Mouse (Mus musculus) midbrain, embryonic 12.5 days (tissue): Measurements from ENCODE around the gene Ring1. TPM values are rescaled to one million over a fixed set of nuclear protein-coding genes. Genes with fewer than 3 reads are reported as not detected.

Source experiments
- ATAC-seq: fragments of 200-750 bp; cut with Nextera tagmentation; 2 replicates; pipeline ENCODE4 v1.8.0; 2017; ENCODE audit warnings: low read depth, moderate TSS enrichment, moderate library complexity; ENCODE audit not compliant: low FRiP score
- H3K27ac ChIP-seq: fragments of 300-500 bp; sonication (generic); replicated peaks from 2 replicates; pipeline ENCODE4 v1.5.1; 2016; ENCODE audit warnings: mild to moderate bottlenecking
- H3K27me3 ChIP-seq: fragments of 300-500 bp; sonication (generic); 2 replicates; pipeline ENCODE4 v1.6.1; 2016; ENCODE audit warnings: mild to moderate bottlenecking
- H3K36me3 ChIP-seq: fragments of 300-500 bp; sonication (generic); 2 replicates; pipeline ENCODE4 v1.6.1; 2016
- H3K4me1 ChIP-seq: fragments of 300-500 bp; sonication (generic); 2 replicates; pipeline ENCODE4 v1.6.1; 2016
- H3K4me2 ChIP-seq: fragments of 300-500 bp; sonication (generic); replicated peaks from 2 replicates; pipeline ENCODE4 v1.6.1; 2016; ENCODE audit warnings: mild to moderate bottlenecking, moderate library complexity
- H3K4me3 ChIP-seq: fragments of 300-500 bp; sonication (generic); 2 replicates; pipeline ENCODE4 v1.5.1; 2016; ENCODE audit warnings: mild to moderate bottlenecking
- H3K9ac ChIP-seq: fragments of 300-500 bp; sonication (generic); replicated peaks from 2 replicates; pipeline ENCODE4 v1.6.1; 2016; ENCODE audit warnings: mild to moderate bottlenecking, moderate library complexity
- H3K9me3 ChIP-seq: fragments of 300-500 bp; sonication (generic); 2 replicates; pipeline ENCODE4 v1.6.1; 2016; ENCODE audit warnings: mild to moderate bottlenecking
- WGBS: fragments of 180-500 bp; shearing (Covaris S2); methylation state at CpG from one replicate; pipeline ENCODE4 v1.1.7; 2016; 5-methylcytosine and 5-hydroxymethylcytosine counted together
- microRNA counts: library from miRNA; unstranded; fragments of <30 nt; microRNA quantifications from one replicate; lab custom pipeline; 2017
- microRNA-seq: library from miRNA; unstranded; fragments of <30 nt; microRNA quantifications from one replicate; pipeline ENCODE4, GENCODE M21; 2017
- polyA plus RNA-seq: library from polyadenylated mRNA; unstranded; fragments of >200 nt; fragmentation: Nextera tagmentation; extraction: Ambion mirVana; gene quantifications from 2 replicates; pipeline ENCODE4 v1.2.1, GENCODE M21; 2016

The Ring1 gene
- polyA plus RNA-seq, 1 experiment from 2014 or later = 27.0 TPM

DNA sequence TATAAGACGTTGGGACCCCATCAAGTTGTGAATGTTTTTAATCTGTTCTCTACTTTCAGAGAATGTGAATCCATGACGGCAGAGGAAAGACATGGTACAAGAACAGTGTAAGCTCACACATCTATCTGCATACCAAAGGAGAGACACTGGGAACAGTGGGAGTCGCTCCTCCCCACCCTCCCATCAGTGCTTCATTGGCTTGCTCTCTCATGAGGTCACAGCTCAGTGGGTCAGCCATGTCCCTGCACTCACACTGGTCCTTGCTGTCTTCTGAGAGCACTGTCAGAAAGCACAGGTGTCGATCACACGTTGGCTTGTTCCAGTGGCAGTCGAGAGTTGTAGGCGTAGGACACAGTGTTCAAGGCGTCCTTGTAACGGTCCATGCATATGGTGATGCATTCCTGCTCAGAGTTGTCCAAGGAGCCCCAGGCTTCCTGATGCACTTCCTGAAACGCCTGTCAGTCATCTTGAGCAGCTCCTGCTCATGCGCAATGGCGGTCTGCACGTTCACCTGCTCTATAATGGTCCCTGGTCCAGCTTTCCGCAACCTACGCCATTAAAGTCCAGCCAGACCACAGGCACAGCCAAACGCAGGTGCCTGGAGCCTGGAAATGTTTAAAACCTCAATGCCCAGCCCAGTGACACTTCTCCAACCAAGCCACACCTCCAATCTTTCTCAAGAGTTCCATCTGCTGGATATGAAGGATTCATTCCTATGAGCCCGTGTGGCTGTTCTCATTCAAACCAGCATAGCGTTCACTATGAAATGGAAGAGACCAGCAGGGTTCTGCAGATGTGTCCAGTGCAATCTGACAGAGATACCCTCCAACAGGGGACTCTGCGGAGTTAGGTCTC, 44.1 kb downstream of the Ring1 start:
- WGBS = 83% methylated on average over 19 of the region's 19 CpGs
- no peak overlapping the region for H3K27ac ChIP-seq
- H3K4me3 ChIP-seq = 0 out of 2 replicates have a peak overlapping the region, but pooled peaks have one; percentile 9
- no peak overlapping the region for H3K4me2 ChIP-seq
- no peaks in the 10 kb centered on the region for H3K36me3 ChIP-seq
- peaks cover 47% of the 10 kb centered on the region for H3K27me3 ChIP-seq
- no peaks in the 10 kb centered on the region for H3K9me3 ChIP-seq
- H3K9ac ChIP-seq = no peak overlapping the region
- peaks cover 15% of the 10 kb centered on the region for H3K4me1 ChIP-seq
- peak; percentile 17; the same call in 1 of the 2 replicates for ATAC-seq

DNA sequence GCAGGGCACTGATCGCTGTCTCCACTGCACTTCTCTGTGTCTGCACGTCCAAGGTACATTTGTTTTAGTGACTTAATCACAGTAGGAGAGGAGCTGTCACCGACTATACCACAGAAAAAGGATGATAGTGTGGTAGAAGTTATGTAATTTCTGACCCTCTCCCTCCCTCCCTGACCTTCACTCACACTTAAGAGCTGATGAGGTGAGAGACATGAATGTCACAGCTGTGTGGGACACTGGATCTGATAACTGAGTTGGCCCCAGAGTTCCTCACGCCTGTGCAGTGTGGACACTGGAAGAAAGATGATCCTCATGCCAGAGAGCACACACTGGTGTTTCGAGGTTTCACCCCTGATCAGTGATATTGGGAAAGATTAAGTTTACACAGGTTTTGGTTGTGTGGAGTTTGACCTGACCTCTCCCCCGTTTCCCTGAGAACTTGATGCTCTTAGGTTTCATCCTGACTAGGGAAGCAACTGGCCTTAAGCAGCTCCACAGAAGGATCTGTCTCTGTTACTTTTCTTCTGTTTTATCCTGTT, 44.9 kb downstream of the Ring1 start:
- no peak for ATAC-seq
- no peaks in the 10 kb centered on the region for H3K36me3 ChIP-seq
- no peak overlapping the region for H3K4me3 ChIP-seq
- H3K4me1 ChIP-seq = peaks cover 15% of the 10 kb centered on the region
- no peak overlapping the region for H3K4me2 ChIP-seq
- 77% methylated on average over 6 of the region's 6 CpGs for WGBS
- no peak overlapping the region for H3K9ac ChIP-seq
- H3K27ac ChIP-seq = no peak overlapping the region
- no peaks in the 10 kb centered on the region for H3K9me3 ChIP-seq
- peaks cover 56% of the 10 kb centered on the region for H3K27me3 ChIP-seq

DNA sequence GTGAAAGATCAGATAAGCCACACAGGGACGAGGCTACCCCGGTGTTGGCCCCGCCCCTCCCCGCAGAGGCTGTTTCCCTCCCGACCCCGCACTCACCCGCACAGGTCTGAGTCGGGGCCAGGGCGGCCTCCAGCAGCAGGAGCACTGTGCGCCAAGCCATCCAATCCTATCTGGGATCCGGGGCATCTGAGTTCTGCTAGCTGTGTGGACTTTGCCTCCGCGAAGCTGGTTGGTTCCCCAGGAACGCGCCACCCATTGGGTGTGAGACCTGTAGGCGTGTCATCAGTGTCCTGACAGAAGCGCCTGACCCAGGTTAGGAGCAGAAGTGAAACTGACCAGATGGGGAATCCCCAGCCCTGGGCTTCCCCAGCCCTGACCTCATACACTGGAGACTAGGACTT, 45.8 kb downstream of the Ring1 start:
- Histone ChIP-seq H3K4me3 (peak overlapping the region; percentile 33), H3K27ac (no peak overlapping the region), H3K36me3 (no peaks in the 10 kb centered on the region), H3K4me1 (peaks cover 15% of the 10 kb centered on the region), H3K9me3 (no peaks in the 10 kb centered on the region), H3K4me2 (peak overlapping the region; percentile 52), H3K9ac (peak overlapping the region; percentile 8), H3K27me3 (peaks cover 56% of the 10 kb centered on the region)
- ATAC-seq = no peak
- WGBS = 0% methylated on average over 17 of the region's 17 CpGs

DNA sequence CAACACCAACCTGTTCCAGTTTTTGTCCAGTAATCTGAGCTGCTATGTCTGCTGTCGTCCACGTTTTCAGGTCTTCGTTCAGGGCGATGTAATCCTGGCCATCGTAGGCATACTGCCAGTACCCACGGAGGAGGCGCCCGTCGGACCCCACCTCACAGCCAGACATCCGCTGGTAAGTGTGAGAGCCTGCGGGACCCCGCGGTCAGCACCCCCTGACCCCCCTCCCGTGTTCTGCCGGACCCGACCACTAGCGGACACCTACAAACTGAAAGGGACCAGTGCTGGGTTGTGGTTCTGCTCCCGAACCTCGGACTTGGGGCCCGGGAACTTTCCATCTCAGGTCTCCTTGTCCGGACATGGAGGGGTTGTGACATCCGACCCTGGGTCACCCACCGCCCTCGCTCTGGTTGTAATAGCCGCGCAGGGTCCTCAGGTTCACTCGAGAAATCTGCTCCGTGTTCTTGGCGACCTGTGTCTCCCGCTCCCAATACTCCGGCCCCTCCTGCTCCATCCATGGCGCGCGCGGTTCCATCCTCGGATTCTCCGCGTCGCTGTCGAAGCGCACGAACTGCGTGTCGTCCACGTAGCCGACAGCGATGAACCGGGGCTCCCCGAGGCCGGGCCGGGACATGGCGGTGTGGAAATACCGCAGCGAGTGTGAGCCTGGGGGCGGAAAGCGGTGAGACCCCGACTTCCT, 46.5 kb downstream of the Ring1 start:
- peak overlapping the region; percentile 8 for H3K9ac ChIP-seq
- H3K27me3 ChIP-seq = peaks cover 56% of the 10 kb centered on the region
- peak overlapping the region; percentile 33 for H3K4me3 ChIP-seq
- 3% methylated on average over 57 of the region's 57 CpGs for WGBS
- H3K4me1 ChIP-seq = peaks cover 15% of the 10 kb centered on the region
- H3K27ac ChIP-seq = no peak overlapping the region
- peak overlapping the region; percentile 52 for H3K4me2 ChIP-seq
- H3K9me3 ChIP-seq = no peaks in the 10 kb centered on the region
- no peaks in the 10 kb centered on the region for H3K36me3 ChIP-seq
- ATAC-seq = no peak

DNA sequence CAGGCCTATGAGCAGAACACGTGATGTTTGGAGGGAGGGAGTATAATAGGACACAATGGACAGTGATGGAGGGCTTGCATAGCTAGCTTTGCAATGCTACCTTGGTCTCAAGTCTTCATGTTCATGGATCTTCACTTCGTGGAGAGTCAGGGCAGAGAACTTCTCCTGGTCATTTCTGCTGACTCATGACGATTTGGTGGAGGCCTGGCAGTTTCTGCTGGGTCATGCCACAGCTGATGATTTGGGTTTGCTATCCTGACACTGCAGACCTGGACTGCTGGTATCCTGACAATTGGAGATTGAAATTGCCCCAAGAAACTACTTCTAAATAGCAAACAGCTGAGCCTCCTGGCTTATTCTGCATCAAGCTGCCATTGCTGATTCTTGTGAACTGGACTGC, 50.9 kb downstream of the Ring1 start:
- H3K9ac ChIP-seq = no peak overlapping the region
- no peak overlapping the region for H3K4me3 ChIP-seq
- peaks cover 4% of the 10 kb centered on the region for H3K4me1 ChIP-seq
- no peaks in the 10 kb centered on the region for H3K9me3 ChIP-seq
- H3K4me2 ChIP-seq = no peak overlapping the region
- ATAC-seq = no peak
- H3K27me3 ChIP-seq = peaks cover 43% of the 10 kb centered on the region
- no peak overlapping the region for H3K27ac ChIP-seq
- 71% methylated on average over 3 of the region's 3 CpGs for WGBS
- H3K36me3 ChIP-seq = no peaks in the 10 kb centered on the region

DNA sequence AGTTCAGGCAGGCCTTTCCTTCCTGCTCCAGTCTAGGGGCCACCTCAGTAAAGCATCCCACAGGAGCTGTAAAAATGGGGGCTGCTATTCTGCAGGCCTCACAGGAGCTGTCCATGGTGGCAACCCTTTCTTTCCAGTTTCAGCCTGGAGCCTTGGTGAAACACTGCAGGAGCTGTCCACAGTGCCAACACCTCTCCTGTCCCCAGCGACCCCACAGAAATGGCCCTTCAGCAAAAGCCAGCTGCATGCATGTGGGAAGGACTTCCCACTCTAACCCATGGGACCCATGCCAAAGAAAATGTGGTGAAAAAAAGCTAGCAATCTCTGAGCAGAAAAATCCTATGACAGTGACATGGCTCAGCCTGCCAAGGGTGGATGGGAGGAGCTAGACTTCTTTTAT, 51.8 kb downstream of the Ring1 start:
- Histone ChIP-seq H3K27ac (no peak overlapping the region), H3K27me3 (peaks cover 34% of the 10 kb centered on the region), H3K4me2 (no peak overlapping the region), H3K9me3 (no peaks in the 10 kb centered on the region), H3K9ac (no peak overlapping the region), H3K36me3 (no peaks in the 10 kb centered on the region), H3K4me3 (no peak overlapping the region), H3K4me1 (no peaks in the 10 kb centered on the region)
- WGBS = 19% methylated on average over 1 of the region's 1 CpGs
- ATAC-seq = no peak

MicroRNAs within 50 kb of the gene (microRNA counts, 519-probe panel; counts per million panel counts)
- 4,059 counts per million, percentile 24 among the panel's probes with 10 or more counts for microRNA mmu-miR-219 (lab: Ali Mortazavi, UCI)

Small RNAs within 50 kb of the gene (microRNA-seq; reads per million reads assigned to microRNA genes)
- 3.0 reads per million, percentile 8 among the genes with 10 or more reads in this experiment for gene Mir219a-1
- gene Mir219c = not detected

Other genes starting within 250 kb of the Ring1 start
- gene Angptl4, start 242.8 kb downstream of the Ring1 start, polyA plus RNA-seq = 21.1 and 28.3 TPM in 2 replicates
- 25.5 and 31.9 TPM in 2 replicates for gene Kank3, start 214.2 kb downstream of the Ring1 start, polyA plus RNA-seq
- 613 and 671 TPM in 2 replicates for gene Rps28, start 200.1 kb downstream of the Ring1 start, polyA plus RNA-seq
- 436 and 454 TPM in 2 replicates for gene Ndufa7, start 200.1 kb downstream of the Ring1 start, polyA plus RNA-seq
- 59.8 and 63.5 TPM in 2 replicates for gene Cd320, start 181.6 kb downstream of the Ring1 start, polyA plus RNA-seq
- gene Gm7029, start 150.8 kb downstream of the Ring1 start, polyA plus RNA-seq = not detected in 2 replicates
- gene Kifc1, start 134.0 kb downstream of the Ring1 start, polyA plus RNA-seq = 3.8 and 4.4 TPM in 2 replicates
- 0.23 and 0.38 TPM in 2 replicates for gene Platr17, start 119.5 kb downstream of the Ring1 start, polyA plus RNA-seq
- 64.6 and 66.2 TPM in 2 replicates for gene Daxx, start 115.3 kb downstream of the Ring1 start, polyA plus RNA-seq
- 19.1 and 21.9 TPM in 2 replicates for gene Tapbp, start 108.8 kb downstream of the Ring1 start, polyA plus RNA-seq
- gene Zbtb22, start 108.8 kb downstream of the Ring1 start, polyA plus RNA-seq = 21.8 and 25.3 TPM in 2 replicates
- 69.9 and 74.3 TPM in 2 replicates for gene Rgl2, start 95.1 kb downstream of the Ring1 start, polyA plus RNA-seq
- 188 and 203 TPM in 2 replicates for gene Pfdn6, start 84.3 kb downstream of the Ring1 start, polyA plus RNA-seq
- gene Wdr46, start 84.0 kb downstream of the Ring1 start, polyA plus RNA-seq = 37.5 and 37.7 TPM in 2 replicates
- gene B3galt4, start 73.2 kb downstream of the Ring1 start, polyA plus RNA-seq = 8.1 and 8.7 TPM in 2 replicates
- 67.0 and 70.9 TPM in 2 replicates for gene Vps52, start 68.9 kb downstream of the Ring1 start, polyA plus RNA-seq
- gene Rps18, start 68.7 kb downstream of the Ring1 start, polyA plus RNA-seq = 891 and 909 TPM in 2 replicates
- gene H2-K1, start 24.3 kb downstream of the Ring1 start, polyA plus RNA-seq = 26.8 and 28.4 TPM in 2 replicates
- gene H2-Ke6, start 3.4 kb upstream of the Ring1 start, polyA plus RNA-seq = 110 and 131 TPM in 2 replicates
- 180 and 184 TPM in 2 replicates for gene Slc39a7, start 7.0 kb upstream of the Ring1 start, polyA plus RNA-seq
- gene Rxrb, start 7.1 kb upstream of the Ring1 start, polyA plus RNA-seq = 68.0 and 68.4 TPM in 2 replicates
- 2.3 and 4.0 TPM in 2 replicates for gene Col11a2, start 14.8 kb upstream of the Ring1 start, polyA plus RNA-seq
- 0.17 and 0.56 TPM in 2 replicates for gene H2-Oa, start 67.7 kb upstream of the Ring1 start, polyA plus RNA-seq
- 9.8 and 9.9 TPM in 2 replicates for gene H2-DMa, start 94.9 kb upstream of the Ring1 start, polyA plus RNA-seq
- gene Brd2, start 98.0 kb upstream of the Ring1 start, polyA plus RNA-seq = 144 and 148 TPM in 2 replicates
- 0.16 and 0.23 TPM in 2 replicates for gene H2-DMb2, start 118.6 kb upstream of the Ring1 start, polyA plus RNA-seq
- 0.16 and 0.73 TPM in 2 replicates for gene H2-DMb1, start 128.4 kb upstream of the Ring1 start, polyA plus RNA-seq
- 1.4 and 1.8 TPM in 2 replicates for gene Tap1, start 162.9 kb upstream of the Ring1 start, polyA plus RNA-seq
- 1.3 and 1.5 TPM in 2 replicates for gene Psmb9, start 163.1 kb upstream of the Ring1 start, polyA plus RNA-seq
- gene Psmb8, start 173.0 kb upstream of the Ring1 start, polyA plus RNA-seq = 1.6 and 2.1 TPM in 2 replicates
- 0.79 and 0.82 TPM in 2 replicates for gene Tap2, start 178.8 kb upstream of the Ring1 start, polyA plus RNA-seq
- not detected in 2 replicates for gene H2-Ob, start 214.2 kb upstream of the Ring1 start, polyA plus RNA-seq
- gene H2-Ab1, start 233.0 kb upstream of the Ring1 start, polyA plus RNA-seq = 2.6 and 3.2 TPM in 2 replicates